Mouse (Mus musculus) neural tube, embryonic 15.5 days (tissue): ENCODE data around the gene Mynn. TPM values are rescaled to one million over a fixed set of nuclear protein-coding genes. Genes with fewer than 3 reads are reported as not detected.
"Not testable (repeated sequence)": the region's sequence is repeated elsewhere in the genome, so short reads cannot be mapped to it uniquely, and the experiment has no call there.

ENCODE experiments used
- ATAC-seq: fragments of 200-750 bp; cut with Nextera tagmentation; 2 replicates; pipeline ENCODE4 v1.8.0; 2017; ENCODE audit warnings: mild to moderate bottlenecking, moderate TSS enrichment, moderate library complexity; ENCODE audit not compliant: low FRiP score
- H3K27ac ChIP-seq: fragments of 300-500 bp; sonication (generic); replicated peaks from 2 replicates; pipeline ENCODE4 v1.5.1; 2015; ENCODE audit warnings: mild to moderate bottlenecking, inconsistent platforms
- H3K27me3 ChIP-seq: fragments of 300-500 bp; sonication (generic); replicated peaks from 2 replicates; pipeline ENCODE4 v1.6.1; 2015; ENCODE audit warnings: inconsistent platforms
- H3K36me3 ChIP-seq: fragments of 300-500 bp; sonication (generic); 2 replicates; pipeline ENCODE4 v1.6.1; 2015; ENCODE audit warnings: inconsistent platforms
- H3K4me1 ChIP-seq: fragments of 300-500 bp; sonication (generic); 2 replicates; pipeline ENCODE4 v1.6.1; 2015; ENCODE audit warnings: inconsistent platforms
- H3K4me2 ChIP-seq: fragments of 300-500 bp; sonication (generic); 2 replicates; pipeline ENCODE4 v1.6.1; 2015; ENCODE audit warnings: inconsistent platforms, mild to moderate bottlenecking, moderate library complexity
- H3K4me3 ChIP-seq: fragments of 300-500 bp; sonication (generic); replicated peaks from 2 replicates; pipeline ENCODE4 v1.5.1; 2015; ENCODE audit warnings: mild to moderate bottlenecking, inconsistent platforms
- H3K9ac ChIP-seq: fragments of 300-500 bp; sonication (generic); replicated peaks from 2 replicates; pipeline ENCODE4 v1.6.1; 2015; ENCODE audit warnings: mild to moderate bottlenecking, inconsistent platforms
- H3K9me3 ChIP-seq: fragments of 300-500 bp; sonication (generic); replicated peaks from 2 replicates; pipeline ENCODE4 v1.6.1; 2016; ENCODE audit warnings: inconsistent platforms
- WGBS: fragments of 180-500 bp; shearing (Covaris S2); methylation state at CpG from one replicate; pipeline ENCODE4 v1.1.7; 2015; ENCODE audit warnings: mixed read lengths; 5-methylcytosine and 5-hydroxymethylcytosine counted together
- polyA plus RNA-seq: library from polyadenylated mRNA; unstranded; fragments of >200 nt; fragmentation: Nextera tagmentation; extraction: Ambion mirVana; gene quantifications from 2 replicates; pipeline ENCODE4 v1.2.1, GENCODE M21; 2015

Gene Mynn
- polyA plus RNA-seq, result 25.4 and 27.8 TPM in 2 replicates

DNA sequence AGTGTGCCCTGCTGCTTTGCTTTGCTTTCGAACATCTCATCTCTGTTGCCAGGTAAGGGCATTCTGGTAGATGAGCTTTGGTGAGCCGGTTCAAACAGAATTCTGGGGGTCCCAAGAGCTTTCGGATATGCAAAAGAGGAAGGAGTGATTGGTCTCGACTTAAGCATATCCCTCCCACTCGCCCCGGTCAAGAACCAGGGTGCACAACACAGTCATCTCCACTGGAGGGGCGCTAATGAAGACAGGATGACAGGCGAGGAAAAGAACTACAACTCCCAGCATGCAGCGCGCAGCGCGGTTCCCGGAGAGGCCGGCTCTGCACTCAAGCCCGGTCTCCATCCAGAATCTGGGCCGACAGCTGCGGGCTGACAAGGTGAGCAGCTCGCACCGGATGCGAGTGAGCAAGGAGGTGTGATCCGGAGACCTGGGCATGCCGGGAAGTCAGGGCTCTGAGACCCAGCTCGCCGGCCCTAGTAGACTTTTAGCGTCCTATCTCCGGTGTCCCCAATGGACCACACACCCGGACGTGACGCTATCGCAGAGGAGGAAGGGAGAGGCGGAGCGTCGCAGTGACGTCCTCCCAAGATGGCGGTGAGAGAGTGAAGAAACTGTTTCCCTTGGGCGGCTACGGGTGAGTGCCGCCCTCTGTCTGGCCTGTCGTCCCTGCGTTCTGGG is at the start of gene Mynn:
Gene Mynn, plus strand, starts transcription at position 1 of the 675 bp plus-strand sequence.
- H3K4me3 ChIP-seq, result peak within 1 kb of the TSS; percentile 85
- under 1% methylated on average over 40 of the region's 40 CpGs for WGBS
- H3K27ac ChIP-seq, result peak within 1 kb of the TSS; percentile 99
- ATAC-seq, result peak; percentile 94
- H3K4me1 ChIP-seq, result peaks cover 43% of the 10 kb centered on the region
- H3K27me3 ChIP-seq, result no peaks in the 10 kb centered on the region
- H3K9ac ChIP-seq, result peak within 1 kb of the TSS; percentile 86
- peaks cover 18% of the 10 kb centered on the region for H3K36me3 ChIP-seq
- H3K9me3 ChIP-seq, result no peaks in the 10 kb centered on the region
- H3K4me2 ChIP-seq, result peak within 1 kb of the TSS; percentile 79

DNA sequence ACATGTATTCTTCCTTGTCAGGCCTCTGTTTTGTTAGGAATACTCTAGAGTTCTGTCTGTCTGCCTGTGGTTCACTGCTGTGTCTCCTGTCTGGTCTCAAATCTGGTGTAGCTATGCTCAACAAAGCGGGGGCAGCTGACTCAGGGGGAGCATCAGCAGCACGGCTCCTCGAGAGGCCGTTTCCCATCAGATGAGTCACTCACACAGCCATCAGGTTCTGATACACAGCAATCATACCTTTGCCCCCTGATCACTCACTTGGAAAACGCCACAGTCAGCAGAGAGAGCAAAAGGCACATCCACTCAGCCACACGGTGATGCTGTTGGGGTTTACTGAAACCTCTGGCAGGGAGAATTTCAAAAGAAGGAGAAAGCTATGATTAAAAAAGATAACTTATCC is 48.1 kb upstream of the Mynn start:
- no peaks in the 10 kb centered on the region for H3K9me3 ChIP-seq
- H3K27ac ChIP-seq, result no peak overlapping the region
- H3K9ac ChIP-seq, result no peak overlapping the region
- H3K4me1 ChIP-seq, result no peaks in the 10 kb centered on the region
- no peaks in the 10 kb centered on the region for H3K36me3 ChIP-seq
- H3K4me2 ChIP-seq, result no peak overlapping the region
- ATAC-seq, result no peak
- 75% methylated on average over 6 of the region's 6 CpGs for WGBS
- no peaks in the 10 kb centered on the region for H3K27me3 ChIP-seq
- H3K4me3 ChIP-seq, result no peak overlapping the region

DNA sequence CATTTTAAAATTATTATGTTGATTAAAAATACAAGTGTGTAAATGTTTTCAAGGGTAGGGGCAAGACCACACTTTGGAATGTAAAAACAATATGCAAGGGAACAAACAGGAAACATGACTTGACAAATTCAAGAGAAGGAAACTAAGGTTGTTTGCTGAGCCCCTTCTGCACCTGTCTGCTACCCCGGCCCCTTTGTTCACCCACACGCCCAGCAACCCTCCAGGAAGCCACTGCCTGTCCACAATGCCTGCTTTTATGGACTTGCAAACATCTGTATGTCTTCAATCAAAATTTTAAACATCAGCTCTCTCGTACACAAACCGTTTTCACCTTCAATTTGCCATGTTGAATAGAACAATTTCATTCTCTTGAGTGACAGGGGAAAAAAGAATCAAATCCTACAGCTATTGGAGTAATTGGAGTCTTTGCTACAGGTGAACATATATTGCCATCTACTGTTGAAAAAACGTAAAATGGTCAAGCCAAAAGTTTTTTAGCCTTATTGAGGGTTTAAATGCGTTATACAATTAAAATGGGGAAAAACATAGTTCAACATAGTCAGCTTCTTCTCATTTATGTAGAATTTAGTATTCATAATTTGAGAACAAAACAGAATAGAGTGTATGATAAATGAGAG is 41.1 kb upstream of the Mynn start:
- no peak overlapping the region for H3K4me2 ChIP-seq
- 58% methylated on average over 6 of the region's 6 CpGs for WGBS
- H3K9ac ChIP-seq, result no peak overlapping the region
- H3K36me3 ChIP-seq, result no peaks in the 10 kb centered on the region
- no peak overlapping the region for H3K4me3 ChIP-seq
- H3K9me3 ChIP-seq, result no peaks in the 10 kb centered on the region
- no peak for ATAC-seq
- no peaks in the 10 kb centered on the region for H3K4me1 ChIP-seq
- no peaks in the 10 kb centered on the region for H3K27me3 ChIP-seq
- no peak overlapping the region for H3K27ac ChIP-seq

GRCm38 (mm10) chr3:30566333-30566732 is 35.5 kb upstream of the Mynn start:
- not testable (repeated sequence) for H3K27me3 ChIP-seq, H3K36me3 ChIP-seq, H3K4me2 ChIP-seq, H3K9me3 ChIP-seq, H3K4me1 ChIP-seq, H3K9ac ChIP-seq, ATAC-seq, H3K27ac ChIP-seq, H3K4me3 ChIP-seq
- WGBS, result 29% methylated on average over 1 of the region's 2 CpGs

GRCm38 (mm10) chr3:30573549-30573948 is 28.3 kb upstream of the Mynn start:
- WGBS, result 22% methylated on average over 2 of the region's 2 CpGs
- ATAC-seq, result no peak
- H3K36me3 ChIP-seq, result no peaks in the 10 kb centered on the region
- H3K4me2 ChIP-seq, result no peak overlapping the region
- H3K9ac ChIP-seq, result no peak overlapping the region
- H3K9me3 ChIP-seq, result no peaks in the 10 kb centered on the region
- H3K27me3 ChIP-seq, result no peaks in the 10 kb centered on the region
- H3K27ac ChIP-seq, result no peak overlapping the region
- H3K4me1 ChIP-seq, result no peaks in the 10 kb centered on the region
- H3K4me3 ChIP-seq, result no peak overlapping the region

DNA sequence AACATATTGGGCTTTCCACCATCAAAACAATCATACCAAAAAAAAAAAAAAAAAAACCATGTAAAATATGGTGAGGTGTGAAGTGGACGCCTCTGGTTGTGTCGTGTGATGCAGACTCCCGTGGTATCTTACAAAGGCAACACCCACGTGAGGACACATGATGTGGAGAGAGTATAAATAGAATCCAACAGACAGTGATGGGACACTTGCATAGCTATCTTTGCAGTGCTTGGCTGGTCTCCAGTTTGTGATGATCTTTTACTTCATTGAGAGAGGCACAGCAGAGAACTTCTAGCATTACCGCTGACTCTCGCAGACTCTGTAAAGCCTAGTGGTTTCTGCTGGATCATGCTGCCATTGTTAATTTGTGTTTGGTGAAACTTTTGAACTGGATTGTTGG is 13.0 kb upstream of the Mynn start:
- Histone ChIP-seq H3K27ac (no peak overlapping the region), H3K4me3 (no peak overlapping the region), H3K4me2 (no peak overlapping the region), H3K9me3 (no peaks in the 10 kb centered on the region), H3K27me3 (no peaks in the 10 kb centered on the region), H3K36me3 (no peaks in the 10 kb centered on the region), H3K9ac (no peak overlapping the region), H3K4me1 (0 out of 2 replicates have a peak, but pooled peaks cover 3% of the 10 kb centered on the region)
- no peak for ATAC-seq
- WGBS, result 83% methylated on average over 6 of the region's 6 CpGs

- Histone ChIP-seq H3K27ac (no peak overlapping the region), H3K9me3 (no peaks in the 10 kb centered on the region), H3K4me2 (no peak overlapping the region), H3K27me3 (no peaks in the 10 kb centered on the region), H3K9ac (no peak overlapping the region), H3K36me3 (no peaks in the 10 kb centered on the region), H3K4me1 (peaks cover 12% of the 10 kb centered on the region), H3K4me3 (no peak overlapping the region)
- 0 out of 2 replicates have a peak, but pooled peaks have one; percentile 40 for ATAC-seq
- 2% methylated on average over 2 of the region's 2 CpGs for WGBS
These were observed 9.4 kb upstream of the Mynn start for GRCm38 (mm10) chr3:30592418-30592853.

GRCm38 (mm10) chr3:30593719-30594485 is 8.0 kb upstream of the Mynn start:
- Histone ChIP-seq H3K4me3 (no peak overlapping the region), H3K9me3 (no peaks in the 10 kb centered on the region), H3K27me3 (no peaks in the 10 kb centered on the region), H3K9ac (no peak overlapping the region), H3K4me1 (peaks cover 13% of the 10 kb centered on the region), H3K36me3 (no peaks in the 10 kb centered on the region), H3K27ac (no peak overlapping the region), H3K4me2 (no peak overlapping the region)
- ATAC-seq, result no peak
- 74% methylated on average over 4 of the region's 4 CpGs for WGBS

- peak overlapping the region; percentile 74 for H3K4me2 ChIP-seq
- H3K4me1 ChIP-seq, result peaks cover 26% of the 10 kb centered on the region
- ATAC-seq, result peak; percentile 71
- peak overlapping the region; percentile 90 for H3K9ac ChIP-seq
- H3K9me3 ChIP-seq, result no peaks in the 10 kb centered on the region
- peak overlapping the region; percentile 84 for H3K27ac ChIP-seq
- H3K4me3 ChIP-seq, result peak overlapping the region; percentile 82
- under 1% methylated on average over 62 of the region's 62 CpGs for WGBS
- no peaks in the 10 kb centered on the region for H3K27me3 ChIP-seq
- no peaks in the 10 kb centered on the region for H3K36me3 ChIP-seq
These were observed 6.6 kb upstream of the Mynn start for GRCm38 (mm10) chr3:30595111-30595832.

- Histone ChIP-seq H3K36me3 (no peaks in the 10 kb centered on the region), H3K9ac (no peak overlapping the region), H3K27ac (no peak overlapping the region), H3K9me3 (no peaks in the 10 kb centered on the region), H3K4me1 (peaks cover 26% of the 10 kb centered on the region), H3K4me2 (no peak overlapping the region), H3K27me3 (no peaks in the 10 kb centered on the region), H3K4me3 (no peak overlapping the region)
- WGBS, result 88% methylated on average over 7 of the region's 7 CpGs
- ATAC-seq, result no peak
These were observed 4.6 kb upstream of the Mynn start for GRCm38 (mm10) chr3:30597271-30597670.
